Mouse (Mus musculus) MEL (cell line): ENCODE data around the gene Mcur1.

Experiments used
- CTCF ChIP-seq, 3 experiments: IDR thresholded peaks in 2 of 3; conservative IDR thresholded peaks in 1 of 3; 2 replicates each; pipeline ENCODE4 v1.5.1; 2011 to 2012; ENCODE audit warnings: low read length in 3 of 3, low read depth in 2 of 3, mild to moderate bottlenecking in 2 of 3, improper control_type of control experiment in 1 of 3, inconsistent platforms in 1 of 3, mixed read lengths in 1 of 3, moderate library complexity in 1 of 3; ENCODE audit not compliant: control insufficient read depth in 1 of 3, insufficient read depth in 1 of 3, poor library complexity in 1 of 3, severe bottlenecking in 1 of 3
- ELF1 ChIP-seq: IDR thresholded peaks from 2 replicates; pipeline ENCODE4 v1.6.1; 2014; ENCODE audit warnings: low read depth, mild to moderate bottlenecking, inconsistent platforms, low read length, improper control_type of control experiment, moderate library complexity
- EP300 ChIP-seq, 2 experiments: IDR thresholded peaks; 2 replicates each; pipeline ENCODE4 v1.6.1; 2011; ENCODE audit warnings: improper control_type of control experiment in 2 of 2, low read length in 2 of 2, low read depth in 1 of 2, mild to moderate bottlenecking in 1 of 2
- ETS1 ChIP-seq: IDR thresholded peaks from 2 replicates; pipeline ENCODE4 v1.6.1; 2012; ENCODE audit warnings: low read depth, mild to moderate bottlenecking, inconsistent platforms, low read length, improper control_type of control experiment, moderate library complexity
- MAX ChIP-seq: IDR thresholded peaks from 2 replicates; pipeline ENCODE4 v1.6.1; 2011; ENCODE audit warnings: low read length, improper control_type of control experiment
- POLR2A ChIP-seq, 2 experiments: IDR thresholded peaks; 2 replicates each; pipeline ENCODE4 v1.6.1; 2011 to 2012; ENCODE audit warnings: low read length in 2 of 2, mild to moderate bottlenecking in 2 of 2, control low read depth in 1 of 2, improper control_type of control experiment in 1 of 2, low read depth in 1 of 2, moderate library complexity in 1 of 2; ENCODE audit not compliant: control insufficient read depth in 1 of 2, insufficient read depth in 1 of 2, poor library complexity in 1 of 2
- RCOR1 ChIP-seq: IDR thresholded peaks from 2 replicates; pipeline ENCODE4 v1.6.1; 2012; ENCODE audit warnings: low read depth, mild to moderate bottlenecking, inconsistent platforms, low read length, improper control_type of control experiment
- TBP ChIP-seq: IDR thresholded peaks from 2 replicates; pipeline ENCODE4 v1.8.0; 2011; ENCODE audit warnings: low read depth, low read length, improper control_type of control experiment
- TCF12 ChIP-seq: IDR thresholded peaks from 2 replicates; pipeline ENCODE4 v1.6.1; 2014; ENCODE audit warnings: low read depth, mild to moderate bottlenecking, inconsistent platforms, low read length, improper control_type of control experiment, moderate library complexity
- USF2 ChIP-seq, 2 experiments: IDR thresholded peaks; 2 replicates each; pipeline ENCODE4 v1.6.1; 2011 to 2012; ENCODE audit warnings: improper control_type of control experiment in 2 of 2, low read length in 2 of 2, borderline replicate concordance in 1 of 2, inconsistent platforms in 1 of 2, low read depth in 1 of 2, mild to moderate bottlenecking in 1 of 2; ENCODE audit not compliant: insufficient read depth in 1 of 2
- ZNF384 ChIP-seq: IDR thresholded peaks from 2 replicates; pipeline ENCODE4 v1.6.1; 2012; ENCODE audit warnings: low read depth, mild to moderate bottlenecking, inconsistent platforms, low read length, improper control_type of control experiment

- TF ChIP-seq CTCF (IDR thresholded peaks at IDR 0.05 in 2 of 3, conservative IDR thresholded peaks at IDR 0.05 in 1 of 3; ENCODE audit: control insufficient read depth in 1 of 3, insufficient read depth in 1 of 3, low read depth in 2 of 3, low read length in 3 of 3, poor library complexity in 1 of 3, severe bottlenecking in 1 of 3), result no peak
- no peak for TF ChIP-seq USF2 (IDR thresholded peaks at IDR 0.05; ENCODE audit: borderline replicate concordance in 1 of 2, insufficient read depth in 1 of 2, low read depth in 1 of 2, low read length in 2 of 2)
- no peak for TF ChIP-seq TBP
- no peak for TF ChIP-seq MAX
- no peak for TF ChIP-seq POLR2A (IDR thresholded peaks at IDR 0.05; ENCODE audit: control insufficient read depth in 1 of 2, insufficient read depth in 1 of 2, low read depth in 1 of 2, low read length in 2 of 2, poor library complexity in 1 of 2)
- no peak for TF ChIP-seq ELF1
- TF ChIP-seq RCOR1, result no peak
- TF ChIP-seq EP300 (IDR thresholded peaks at IDR 0.05; ENCODE audit: low read depth in 1 of 2, low read length in 2 of 2), result no peak
- no peak for TF ChIP-seq ZNF384
- TF ChIP-seq TCF12, result no peak
- no peak for TF ChIP-seq ETS1
These were observed 47.3 kb downstream of the Mcur1 start for GRCm38 (mm10) chr13:43512736-43513135.
